Mouse (Mus musculus) neural tube, embryonic 12.5 days (tissue): ENCODE data around the gene Cdh23. TPM values are rescaled to one million over a fixed set of nuclear protein-coding genes. Genes with fewer than 3 reads are reported as not detected.

ENCODE experiments used
- ATAC-seq: fragments of 200-750 bp; cut with Nextera tagmentation; 2 replicates; pipeline ENCODE4 v1.8.0; 2017; ENCODE audit warnings: low read depth, mild to moderate bottlenecking, moderate TSS enrichment, moderate library complexity; ENCODE audit not compliant: low FRiP score
- H3K27ac ChIP-seq: fragments of 300-500 bp; sonication (generic); 2 replicates; pipeline ENCODE4 v1.5.1; 2016
- H3K27me3 ChIP-seq: fragments of 300-500 bp; sonication (generic); replicated peaks from 2 replicates; pipeline ENCODE4 v1.6.1; 2016; ENCODE audit warnings: mild to moderate bottlenecking
- H3K36me3 ChIP-seq: fragments of 300-500 bp; sonication (generic); 2 replicates; pipeline ENCODE4 v1.6.1; 2016; ENCODE audit warnings: mild to moderate bottlenecking
- H3K4me1 ChIP-seq: fragments of 300-500 bp; sonication (generic); 2 replicates; pipeline ENCODE4 v1.6.1; 2016
- H3K4me2 ChIP-seq: fragments of 300-500 bp; sonication (generic); replicated peaks from 2 replicates; pipeline ENCODE4 v1.6.1; 2016; ENCODE audit warnings: mild to moderate bottlenecking
- H3K4me3 ChIP-seq: fragments of 300-500 bp; sonication (generic); 2 replicates; pipeline ENCODE4 v1.5.1; 2016
- H3K9ac ChIP-seq: fragments of 300-500 bp; sonication (generic); 2 replicates; pipeline ENCODE4 v1.6.1; 2016; ENCODE audit warnings: mild to moderate bottlenecking
- H3K9me3 ChIP-seq: fragments of 300-500 bp; sonication (generic); 2 replicates; pipeline ENCODE4 v1.6.1; 2016; ENCODE audit warnings: mild to moderate bottlenecking
- WGBS: fragments of 180-500 bp; shearing (Covaris S2); methylation state at CpG from one replicate; pipeline ENCODE4 v1.1.7; 2016; 5-methylcytosine and 5-hydroxymethylcytosine counted together
- polyA plus RNA-seq: library from polyadenylated mRNA; unstranded; fragments of >200 nt; fragmentation: Nextera tagmentation; extraction: Ambion mirVana; gene quantifications from 2 replicates; pipeline ENCODE4 v1.2.1, GENCODE M21; 2016

The Cdh23 gene
- polyA plus RNA-seq, 1 experiment from 2014 or later: 1.0 TPM

- ATAC-seq: no peak
- H3K9me3 ChIP-seq: no peaks in the 10 kb centered on the region
- H3K4me1 ChIP-seq: peaks cover 47% of the 10 kb centered on the region
- no peak overlapping the region for H3K9ac ChIP-seq
- H3K27me3 ChIP-seq: peaks cover 13% of the 10 kb centered on the region
- H3K27ac ChIP-seq: no peak overlapping the region
- H3K36me3 ChIP-seq: no peaks in the 10 kb centered on the region
- H3K4me2 ChIP-seq: peak overlapping the region; percentile 12; the same call in 1 of the 2 replicates
- no peak overlapping the region for H3K4me3 ChIP-seq
- 46% methylated on average over 5 of the region's 5 CpGs for WGBS
Measured at GRCm38 (mm10) chr10:60350077-60350804, 346.0 kb downstream of the Cdh23 start.

- no peaks in the 10 kb centered on the region for H3K36me3 ChIP-seq
- 85% methylated on average over 5 of the region's 5 CpGs for WGBS
- H3K27me3 ChIP-seq: peaks cover 13% of the 10 kb centered on the region
- H3K9ac ChIP-seq: no peak overlapping the region
- no peak overlapping the region for H3K4me3 ChIP-seq
- peaks cover 47% of the 10 kb centered on the region for H3K4me1 ChIP-seq
- H3K4me2 ChIP-seq: no peak overlapping the region
- H3K27ac ChIP-seq: no peak overlapping the region
- ATAC-seq: no peak
- H3K9me3 ChIP-seq: no peaks in the 10 kb centered on the region
Measured at GRCm38 (mm10) chr10:60349644-60350043, 346.6 kb downstream of the Cdh23 start.

GRCm38 (mm10) chr10:60349056-60349455, 347.2 kb downstream of the Cdh23 start:
- Histone ChIP-seq H3K4me1 (peaks cover 47% of the 10 kb centered on the region), H3K4me2 (no peak overlapping the region), H3K27me3 (peaks cover 13% of the 10 kb centered on the region), H3K36me3 (no peaks in the 10 kb centered on the region), H3K27ac (no peak overlapping the region), H3K9ac (0 out of 2 replicates have a peak overlapping the region, but pooled peaks have one; percentile 5), H3K4me3 (no peak overlapping the region), H3K9me3 (no peaks in the 10 kb centered on the region)
- ATAC-seq: no peak
- 43% methylated on average over 6 of the region's 6 CpGs for WGBS

- no peak for ATAC-seq
- Histone ChIP-seq H3K4me1 (peaks cover 39% of the 10 kb centered on the region), H3K36me3 (no peaks in the 10 kb centered on the region), H3K27ac (no peak overlapping the region), H3K9me3 (no peaks in the 10 kb centered on the region), H3K4me3 (no peak overlapping the region), H3K4me2 (0 out of 2 replicates have a peak overlapping the region, but pooled peaks have one; percentile 18), H3K27me3 (peaks cover 13% of the 10 kb centered on the region), H3K9ac (no peak overlapping the region)
- 46% methylated on average over 9 of the region's 9 CpGs for WGBS
Measured at GRCm38 (mm10) chr10:60347768-60348610, 348.3 kb downstream of the Cdh23 start.

- Histone ChIP-seq H3K4me1 (peaks cover 30% of the 10 kb centered on the region), H3K27ac (no peak within 1 kb of the TSS), H3K27me3 (peaks cover 13% of the 10 kb centered on the region), H3K9me3 (no peaks in the 10 kb centered on the region), H3K9ac (peak within 1 kb of the TSS; percentile 35; the same call in 1 of the 2 replicates), H3K4me3 (peak within 1 kb of the TSS; percentile 31), H3K4me2 (peak within 1 kb of the TSS; percentile 55), H3K36me3 (no peaks in the 10 kb centered on the region)
- 1% methylated on average over 37 of the region's 37 CpGs for WGBS
- ATAC-seq: peak; percentile 24; the same call in 1 of the 2 replicates
Measured at GRCm38 (mm10) chr10:60346701-60347405, 349.4 kb downstream of the Cdh23 start, which contains the start of gene Vsir. TSS of gene Vsir (plus strand) at chr10:60346851.

- H3K4me2 ChIP-seq: peak overlapping the region; percentile 55
- H3K4me3 ChIP-seq: no peak overlapping the region
Measured at GRCm38 (mm10) chr10:60346056-60346455, 350.2 kb downstream of the Cdh23 start.

GRCm38 (mm10) chr10:60344111-60344510, 352.2 kb downstream of the Cdh23 start:
- no peak for ATAC-seq
- peaks cover 16% of the 10 kb centered on the region for H3K4me1 ChIP-seq
- no peak overlapping the region for H3K9ac ChIP-seq
- no peak overlapping the region for H3K27ac ChIP-seq
- H3K27me3 ChIP-seq: peaks cover 13% of the 10 kb centered on the region
- WGBS: 90% methylated on average over 3 of the region's 3 CpGs
- no peaks in the 10 kb centered on the region for H3K9me3 ChIP-seq
- no peak overlapping the region for H3K4me3 ChIP-seq
- no peak overlapping the region for H3K4me2 ChIP-seq
- H3K36me3 ChIP-seq: no peaks in the 10 kb centered on the region

More at GRCm38 (mm10) chr10:60346056-60346455, 350.2 kb downstream of the Cdh23 start:
- ATAC-seq: no peak
- Histone ChIP-seq H3K27ac (no peak overlapping the region), H3K36me3 (no peaks in the 10 kb centered on the region), H3K27me3 (peaks cover 13% of the 10 kb centered on the region), H3K9me3 (no peaks in the 10 kb centered on the region), H3K4me1 (peaks cover 22% of the 10 kb centered on the region), H3K9ac (no peak overlapping the region)
- WGBS: 82% methylated on average over 4 of the region's 4 CpGs

- Histone ChIP-seq H3K4me2 (no peak overlapping the region), H3K4me1 (peaks cover 4% of the 10 kb centered on the region), H3K36me3 (no peaks in the 10 kb centered on the region), H3K9me3 (no peaks in the 10 kb centered on the region), H3K27ac (no peak overlapping the region), H3K27me3 (no peaks in the 10 kb centered on the region; the same call in 1 of the 2 replicates), H3K9ac (no peak overlapping the region), H3K4me3 (no peak overlapping the region)
- 79% methylated on average over 9 of the region's 9 CpGs for WGBS
- no peak for ATAC-seq
Measured at GRCm38 (mm10) chr10:60341528-60341927, 354.8 kb downstream of the Cdh23 start.

GRCm38 (mm10) chr10:60335021-60335420, 361.3 kb downstream of the Cdh23 start:
- Histone ChIP-seq H3K4me1 (no peaks in the 10 kb centered on the region), H3K9ac (no peak overlapping the region), H3K4me2 (no peak overlapping the region), H3K27ac (no peak overlapping the region), H3K36me3 (no peaks in the 10 kb centered on the region), H3K9me3 (no peaks in the 10 kb centered on the region), H3K4me3 (no peak overlapping the region), H3K27me3 (no peaks in the 10 kb centered on the region)
- WGBS: 90% methylated on average over 4 of the region's 4 CpGs
- ATAC-seq: no peak

GRCm38 (mm10) chr10:60334583-60334982, 361.7 kb downstream of the Cdh23 start:
- WGBS: 83% methylated on average over 7 of the region's 7 CpGs
- no peak overlapping the region for H3K9ac ChIP-seq
- H3K9me3 ChIP-seq: no peaks in the 10 kb centered on the region
- H3K36me3 ChIP-seq: no peaks in the 10 kb centered on the region
- no peak overlapping the region for H3K4me2 ChIP-seq
- H3K27ac ChIP-seq: no peak overlapping the region
- H3K27me3 ChIP-seq: no peaks in the 10 kb centered on the region
- H3K4me1 ChIP-seq: no peaks in the 10 kb centered on the region
- no peak overlapping the region for H3K4me3 ChIP-seq
- ATAC-seq: no peak

- WGBS: 89% methylated on average over 11 of the region's 11 CpGs
- H3K4me1 ChIP-seq: no peaks in the 10 kb centered on the region
- no peak overlapping the region for H3K4me3 ChIP-seq
- no peak overlapping the region for H3K9ac ChIP-seq
- no peaks in the 10 kb centered on the region for H3K36me3 ChIP-seq
- no peak for ATAC-seq
- H3K27ac ChIP-seq: no peak overlapping the region
- no peak overlapping the region for H3K4me2 ChIP-seq
- no peaks in the 10 kb centered on the region for H3K27me3 ChIP-seq
- H3K9me3 ChIP-seq: no peaks in the 10 kb centered on the region
Measured at GRCm38 (mm10) chr10:60328963-60329650, 367.2 kb downstream of the Cdh23 start.
